Mouse (Mus musculus) megakaryocyte progenitor cell, adult 5-6 weeks (primary cell): Measurements from ENCODE around the gene Thop1. TPM values are rescaled to one million over a fixed set of nuclear protein-coding genes. Genes with fewer than 3 reads are reported as not detected.
"Not testable (repeated sequence)": the region's sequence is repeated elsewhere in the genome, so short reads cannot be mapped to it uniquely, and the experiment has no call there.

Source experiments
- ATAC-seq: replicated peaks from 2 replicates; pipeline ENCODE4 v1.8.0; 2016; ENCODE audit warnings: mild to moderate bottlenecking, moderate TSS enrichment, inconsistent platforms; ENCODE audit not compliant: poor library complexity
- total RNA-seq, 2 experiments: library from RNA; stranded (forward) in 1 of 2; stranded (reverse) in 1 of 2; fragments of 157-497, 149-512 nt in 1 of 2; fragments of 200-1000 nt in 1 of 2; gene quantifications; 2 replicates each; pipeline versions ENCODE4 v1.2.3 to v1.2.4; 2015 to 2017

Thop1 gene
- total RNA-seq (2015) (12.7 and 15.6 TPM in 2 replicates), total RNA-seq (2017) (28.0 and 28.7 TPM in 2 replicates)

DNA sequence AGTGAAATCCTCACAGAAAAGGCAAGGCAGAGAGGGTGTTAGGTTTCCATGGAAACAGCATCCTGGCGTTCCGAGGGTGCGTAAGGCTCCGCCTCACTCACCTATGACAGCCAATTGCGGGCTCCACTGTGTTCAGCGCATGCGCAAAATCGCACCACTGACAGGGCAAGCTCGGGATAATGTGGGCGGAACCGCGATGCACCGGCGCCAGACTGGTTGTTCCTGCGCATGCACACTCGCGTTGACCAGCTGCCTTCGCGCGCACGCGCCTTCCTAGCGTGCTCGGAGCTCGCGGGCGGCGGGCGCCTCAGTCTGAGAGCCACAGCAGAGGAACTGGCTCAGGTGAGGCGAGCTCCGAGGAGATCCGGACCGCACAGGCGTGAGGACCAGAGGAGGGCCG, at the start of gene Thop1:
Gene Thop1 (plus strand): TSS at position 200 of the 400 bp plus-strand sequence.
- peak; percentile 94 for ATAC-seq

- ATAC-seq: no peak
These were observed 49.6 kb upstream of the Thop1 start for GRCm38 (mm10) chr10:81020207-81020606.

- ATAC-seq: no peak
These were observed 48.2 kb upstream of the Thop1 start for GRCm38 (mm10) chr10:81021547-81022110.

- no peak for ATAC-seq
These were observed 47.1 kb upstream of the Thop1 start for GRCm38 (mm10) chr10:81022744-81023143.

GRCm38 (mm10) chr10:81024346-81024937, 45.4 kb upstream of the Thop1 start:
- no peak for ATAC-seq

GRCm38 (mm10) chr10:81025047-81025621, 44.7 kb upstream of the Thop1 start:
- ATAC-seq: no peak

DNA sequence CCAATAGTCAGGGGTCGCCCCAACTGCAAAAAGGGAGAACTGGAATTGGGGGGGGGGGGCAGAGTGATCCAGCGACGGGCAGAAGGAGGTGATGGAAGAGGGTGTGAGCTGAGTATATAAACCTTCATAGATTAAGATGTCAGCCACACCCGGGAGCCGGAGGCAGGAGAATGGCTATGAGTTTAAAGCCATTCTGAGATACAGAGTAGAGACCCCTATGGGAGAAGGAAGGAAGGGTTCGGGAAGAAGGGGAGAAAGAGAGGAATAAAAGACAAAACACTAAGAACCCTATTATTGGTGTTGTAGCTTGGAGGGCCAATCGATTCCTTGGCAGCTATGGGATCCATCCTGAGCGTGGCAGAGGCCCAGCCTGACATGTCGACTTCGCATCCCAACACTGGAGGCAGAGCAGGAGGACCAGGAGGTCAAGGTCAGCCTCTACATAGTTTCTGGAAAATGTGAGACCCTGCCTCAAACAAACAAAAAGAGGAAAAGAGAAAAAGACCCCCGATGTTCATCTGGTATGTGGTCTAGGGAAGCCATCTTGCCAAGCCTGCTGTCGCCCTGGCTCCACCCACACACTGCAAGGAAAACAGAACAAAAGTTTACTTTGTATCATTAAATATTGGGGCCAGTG, 44.1 kb upstream of the Thop1 start, which contains the start of gene Diras1:
Gene Diras1 (minus strand): TSS at position 24 of the 637 bp plus-strand sequence.
- no peak for ATAC-seq

DNA sequence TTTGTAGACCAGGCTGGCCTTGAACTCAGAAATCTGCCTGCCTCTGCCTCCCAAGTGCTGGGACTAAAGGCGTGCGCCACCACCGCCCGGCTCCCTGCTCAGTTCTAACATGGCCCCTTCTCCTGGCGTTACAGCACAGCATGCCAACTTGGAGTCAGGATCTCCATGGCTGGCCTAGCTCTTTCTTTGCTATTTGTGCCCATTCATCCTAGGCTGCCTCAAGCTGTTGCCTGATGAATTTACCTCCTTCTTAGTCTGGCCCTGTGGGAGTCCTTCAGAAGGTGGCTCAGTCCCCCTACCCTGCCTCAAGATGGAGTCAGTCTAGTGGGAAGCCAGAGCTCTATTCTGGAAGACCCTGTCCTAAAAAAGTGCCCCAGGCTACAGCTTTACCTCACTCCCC, 43.0 kb upstream of the Thop1 start:
- no peak for ATAC-seq

DNA sequence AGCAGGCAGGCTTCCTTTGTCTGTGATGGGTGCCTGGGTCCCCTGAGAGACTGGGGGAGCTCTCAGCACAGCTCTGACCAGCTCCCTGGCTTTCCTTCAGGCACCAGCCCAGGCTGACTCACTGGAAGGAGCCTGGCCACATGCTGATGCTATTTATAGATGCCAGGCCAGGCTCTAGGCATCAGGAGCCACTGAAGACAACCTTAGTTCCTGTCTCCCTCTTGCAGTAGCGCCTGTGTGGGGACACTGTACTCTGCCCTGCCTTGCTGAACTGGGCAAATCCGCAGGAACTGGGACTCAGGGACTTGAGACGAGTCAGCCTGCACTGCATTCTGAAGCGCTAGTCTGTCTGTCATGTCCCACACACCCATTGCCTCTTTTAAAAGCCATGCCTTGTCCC, 42.5 kb upstream of the Thop1 start:
- ATAC-seq: no peak

DNA sequence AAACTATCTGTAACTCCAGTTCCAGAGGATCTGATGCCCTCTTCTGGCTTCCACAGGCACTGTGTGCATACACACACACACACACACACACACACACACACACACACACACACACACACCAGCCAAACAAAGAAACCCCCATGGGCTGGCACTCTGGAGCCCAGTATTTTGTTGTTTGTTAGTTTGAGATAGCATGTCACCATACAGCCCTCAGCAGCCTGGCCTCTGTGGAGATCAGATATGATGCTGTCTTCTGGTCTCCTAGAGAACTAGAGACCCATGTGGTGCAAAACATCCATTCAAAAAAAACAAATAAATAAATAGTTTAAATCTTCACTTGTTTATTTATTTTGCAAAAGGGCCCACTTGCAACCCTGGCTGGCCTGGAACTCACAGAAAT, 41.6 kb upstream of the Thop1 start:
- ATAC-seq: peak; percentile 54; the same call in 1 of the 2 replicates

DNA sequence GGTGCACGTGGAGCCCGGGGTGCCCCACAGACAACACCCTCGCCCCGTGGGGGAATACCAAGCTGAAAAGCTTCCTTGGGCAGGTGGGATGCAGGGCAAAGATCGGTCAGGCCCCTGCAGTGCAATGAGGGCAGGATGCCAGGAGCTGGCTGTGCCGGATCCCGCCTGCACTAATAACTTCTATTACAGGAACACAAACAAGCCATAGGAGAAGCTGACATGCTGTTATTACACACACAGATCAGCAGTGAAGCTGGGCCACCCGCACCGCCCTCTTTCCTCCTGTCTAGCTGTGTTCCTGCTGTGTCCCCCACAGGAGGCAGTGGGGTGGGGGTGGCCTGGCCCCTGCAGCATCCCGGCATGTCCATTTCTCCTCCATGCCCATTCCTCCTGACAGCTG, 40.8 kb upstream of the Thop1 start:
- ATAC-seq: no peak

DNA sequence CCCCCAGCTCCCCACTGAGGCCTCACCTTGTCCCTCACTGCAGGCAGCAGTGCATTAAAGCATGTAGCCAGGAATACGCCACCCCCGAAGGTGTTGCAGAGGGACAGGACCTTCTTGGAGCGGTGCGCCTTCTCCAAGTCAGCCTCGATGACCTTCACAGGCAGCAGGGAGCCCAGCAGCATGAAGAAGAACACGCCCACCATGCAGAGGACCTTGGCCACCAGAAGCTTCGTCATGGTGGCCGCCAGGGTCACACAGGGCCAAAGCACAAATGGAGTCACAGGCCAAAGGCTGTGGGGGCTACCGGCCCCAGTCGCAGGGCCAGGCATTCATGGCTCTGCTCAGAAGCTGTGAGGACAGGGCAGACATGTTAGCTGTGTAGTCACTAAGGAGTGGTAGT, 36.2 kb upstream of the Thop1 start:
- ATAC-seq: no peak

DNA sequence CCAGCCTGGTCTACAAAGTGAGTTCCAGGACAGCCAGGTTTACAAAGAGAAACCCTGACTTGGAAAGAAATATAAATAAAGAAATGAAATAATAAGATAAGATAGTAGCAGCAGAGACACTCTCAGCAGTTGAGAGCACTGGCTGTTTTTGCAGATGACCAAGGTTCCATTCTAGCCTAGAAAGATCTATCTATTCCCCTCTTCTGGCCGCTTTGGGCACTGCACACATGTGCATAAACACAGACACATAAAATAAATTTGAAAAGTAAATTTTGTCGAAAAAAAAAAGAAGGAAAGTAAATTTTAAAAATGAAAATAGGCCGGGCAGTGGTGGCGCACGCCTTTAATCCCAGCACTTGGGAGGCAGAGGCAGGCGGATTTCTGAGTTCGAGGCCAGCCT, 33.6 kb upstream of the Thop1 start:
- ATAC-seq: no peak

- ATAC-seq: peak; percentile 96
These were observed 32.8 kb upstream of the Thop1 start, which contains the start of gene Slc39a3 for GRCm38 (mm10) chr10:81036988-81037580. Gene Slc39a3, minus strand, starts transcription at chr10:81037426.

GRCm38 (mm10) chr10:81041458-81042175, 28.2 kb upstream of the Thop1 start:
- ATAC-seq: peak; percentile 53

DNA sequence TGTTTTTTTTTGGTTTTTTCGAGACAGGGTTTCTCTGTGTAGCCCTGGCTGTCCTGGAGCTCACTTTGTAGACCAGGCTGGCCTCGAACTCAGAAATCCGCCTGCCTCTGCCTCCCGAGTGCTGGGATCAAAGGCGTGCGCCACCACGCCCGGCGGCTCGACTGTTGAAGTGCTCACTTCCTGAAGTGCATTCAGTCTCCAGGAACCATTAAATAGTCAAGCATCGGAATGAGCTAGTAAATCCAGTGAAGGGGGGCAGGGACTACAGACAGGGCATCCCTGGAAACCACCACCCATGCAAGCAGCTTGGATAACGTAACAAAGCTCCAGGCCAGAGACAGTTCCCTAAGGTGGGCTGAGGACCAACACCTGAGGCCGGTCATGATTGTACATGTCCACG, 24.6 kb upstream of the Thop1 start:
- not testable (repeated sequence) for ATAC-seq

GRCm38 (mm10) chr10:81050645-81051044, 19.2 kb upstream of the Thop1 start:
- peak; percentile 72 for ATAC-seq

GRCm38 (mm10) chr10:81051133-81051532, 18.7 kb upstream of the Thop1 start:
- peak; percentile 69 for ATAC-seq

GRCm38 (mm10) chr10:81052577-81052976, 17.3 kb upstream of the Thop1 start:
- no peak for ATAC-seq

GRCm38 (mm10) chr10:81055169-81055568, 14.7 kb upstream of the Thop1 start:
- ATAC-seq: no peak
